Mouse (Mus musculus): Measurements from ENCODE around the gene Dtx3l. TPM values are rescaled to one million over a fixed set of nuclear protein-coding genes. Genes with fewer than 3 reads are reported as not detected.
"Not testable (repeated sequence)": the region's sequence is repeated elsewhere in the genome, so short reads cannot be mapped to it uniquely, and the experiment has no call there.

Gene Dtx3l
- polyA plus RNA-seq (2012; ENCODE audit: insufficient read depth, insufficient read length, low replicate concordance, missing spikeins), result not detected in 2 replicates

DNA sequence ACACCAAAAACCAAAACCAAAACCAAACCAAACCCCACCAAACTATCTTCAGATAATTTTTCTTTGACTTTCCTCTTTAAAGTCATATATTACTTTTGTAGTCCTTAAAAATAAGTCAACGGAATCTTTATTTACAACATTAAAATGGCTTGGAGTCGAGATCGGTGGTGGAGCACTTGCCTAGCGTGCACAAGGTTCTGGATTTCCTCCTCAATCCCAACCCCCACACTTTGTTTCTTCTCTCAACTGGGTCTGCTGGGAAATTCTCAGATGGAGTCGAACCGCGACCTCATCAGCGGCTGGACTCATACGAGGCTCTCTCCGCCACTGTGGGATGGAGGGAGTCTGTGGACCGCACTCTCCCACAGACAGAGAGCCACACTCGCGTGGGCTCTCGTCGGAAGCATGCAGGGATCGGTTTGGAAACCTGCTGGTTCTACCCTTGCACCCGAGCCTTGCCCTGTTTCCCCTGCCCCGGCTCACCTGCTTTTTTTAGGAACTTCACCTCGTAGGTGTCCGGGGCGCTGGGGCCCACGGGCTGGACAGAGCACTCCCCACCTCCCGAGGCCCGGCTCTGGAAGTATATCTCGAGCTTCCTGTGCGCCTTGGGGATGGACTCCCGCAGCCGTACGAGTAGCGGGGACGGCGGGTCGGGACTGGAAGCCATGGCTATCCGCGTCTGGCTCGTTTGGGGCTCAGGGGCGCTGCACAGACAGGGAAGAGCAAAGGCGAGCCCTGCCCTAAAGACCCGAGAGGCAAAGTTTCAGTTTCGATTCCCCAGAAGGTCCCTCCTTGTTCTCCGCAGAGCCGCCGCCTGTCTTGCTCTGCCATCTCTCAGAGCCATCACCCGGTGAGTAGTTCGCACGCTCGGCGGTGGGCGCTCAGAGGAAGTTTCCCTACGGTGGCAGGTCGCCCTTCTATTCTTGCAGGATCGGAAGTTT, at the start of gene Dtx3l, which contains the start of gene Parp9:
Dtx3l (minus strand) TSS at position 941 of the 941 bp plus-strand sequence.
Parp9 (plus strand) TSS at position 260 of the 941 bp plus-strand sequence.
- H3K4me1 ChIP-seq (ENCODE audit: control insufficient read depth, insufficient read depth, low read length), result no peaks in the 10 kb centered on the region
- TF ChIP-seq POLR2A (IDR thresholded peaks at IDR 0.05; ENCODE audit: insufficient read depth, low read depth, low read length) (0 out of 2 replicates have a peak, but pooled peaks have one; percentile 8), CTCF (IDR thresholded peaks at IDR 0.05; ENCODE audit: insufficient read depth, low read depth, low read length) (peak; percentile 21; the same call in 1 of the 2 replicates)
- 2% methylated on average over 52 of the region's 52 CpGs for WGBS
- peak within 1 kb of the TSS; percentile 66 for H3K4me3 ChIP-seq (ENCODE audit: insufficient read depth, low read depth, low read length)
- H3K27ac ChIP-seq (ENCODE audit: insufficient read depth, low read depth, low read length), result no peak within 1 kb of the TSS

DNA sequence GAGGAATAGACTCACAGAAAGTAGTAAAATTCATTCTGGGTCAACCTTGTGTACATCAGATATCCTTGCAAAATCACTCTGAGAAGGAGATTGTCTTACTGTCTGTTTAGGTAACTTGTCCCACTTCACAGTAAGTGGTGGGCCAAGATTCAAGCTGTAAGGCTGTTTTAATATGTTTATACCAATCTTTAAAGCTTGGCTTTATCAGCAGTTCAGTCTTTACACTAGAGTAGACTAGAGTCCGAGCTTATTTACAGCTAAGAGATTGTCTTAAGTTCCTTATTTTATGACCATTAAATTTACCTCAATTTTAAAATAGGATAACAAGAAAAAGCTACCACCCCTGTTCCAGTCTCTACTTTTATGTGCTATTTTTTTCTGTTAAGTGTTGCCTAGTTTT, 49.0 kb upstream of the Dtx3l start:
- no peak for TF ChIP-seq CTCF (IDR thresholded peaks at IDR 0.05; ENCODE audit: insufficient read depth, low read depth, low read length)
- TF ChIP-seq POLR2A (IDR thresholded peaks at IDR 0.05; ENCODE audit: insufficient read depth, low read depth, low read length), result no peak
- H3K4me3 ChIP-seq (ENCODE audit: insufficient read depth, low read depth, low read length), result no peak overlapping the region
- peaks cover 4% of the 10 kb centered on the region; the same call in 1 of the 2 replicates for H3K4me1 ChIP-seq (ENCODE audit: control insufficient read depth, insufficient read depth, low read length)
- 60% methylated on average over 1 of the region's 1 CpGs for WGBS
- H3K27ac ChIP-seq (ENCODE audit: insufficient read depth, low read depth, low read length), result no peak overlapping the region

DNA sequence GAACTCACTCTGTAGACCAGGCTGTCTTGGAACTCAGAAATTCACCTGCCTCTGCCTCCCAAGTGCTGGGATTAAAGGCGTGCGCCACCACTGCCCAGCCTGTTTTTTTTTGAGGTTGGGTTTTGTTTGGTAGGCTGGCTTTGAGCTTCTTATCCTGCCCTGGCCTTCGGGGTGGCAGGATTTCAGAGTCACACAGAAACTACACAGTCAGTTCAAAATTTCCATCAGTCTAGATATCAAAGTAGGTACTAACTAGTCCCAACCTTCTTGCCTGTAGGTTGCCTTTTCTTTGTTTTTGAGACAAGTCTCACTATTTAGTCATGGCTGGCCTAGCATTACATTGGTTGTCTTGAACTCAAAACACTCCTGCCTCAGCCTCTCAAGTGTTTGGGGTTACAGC, 45.5 kb upstream of the Dtx3l start:
- H3K27ac ChIP-seq (ENCODE audit: insufficient read depth, low read depth, low read length), result no peak overlapping the region
- TF ChIP-seq POLR2A (IDR thresholded peaks at IDR 0.05; ENCODE audit: insufficient read depth, low read depth, low read length), result no peak
- TF ChIP-seq CTCF (IDR thresholded peaks at IDR 0.05; ENCODE audit: insufficient read depth, low read depth, low read length), result no peak
- WGBS, result 31% methylated on average over 3 of the region's 3 CpGs
- no peak overlapping the region for H3K4me3 ChIP-seq (ENCODE audit: insufficient read depth, low read depth, low read length)
- H3K4me1 ChIP-seq (ENCODE audit: control insufficient read depth, insufficient read depth, low read length), result peaks cover 5% of the 10 kb centered on the region; the same call in 1 of the 2 replicates

DNA sequence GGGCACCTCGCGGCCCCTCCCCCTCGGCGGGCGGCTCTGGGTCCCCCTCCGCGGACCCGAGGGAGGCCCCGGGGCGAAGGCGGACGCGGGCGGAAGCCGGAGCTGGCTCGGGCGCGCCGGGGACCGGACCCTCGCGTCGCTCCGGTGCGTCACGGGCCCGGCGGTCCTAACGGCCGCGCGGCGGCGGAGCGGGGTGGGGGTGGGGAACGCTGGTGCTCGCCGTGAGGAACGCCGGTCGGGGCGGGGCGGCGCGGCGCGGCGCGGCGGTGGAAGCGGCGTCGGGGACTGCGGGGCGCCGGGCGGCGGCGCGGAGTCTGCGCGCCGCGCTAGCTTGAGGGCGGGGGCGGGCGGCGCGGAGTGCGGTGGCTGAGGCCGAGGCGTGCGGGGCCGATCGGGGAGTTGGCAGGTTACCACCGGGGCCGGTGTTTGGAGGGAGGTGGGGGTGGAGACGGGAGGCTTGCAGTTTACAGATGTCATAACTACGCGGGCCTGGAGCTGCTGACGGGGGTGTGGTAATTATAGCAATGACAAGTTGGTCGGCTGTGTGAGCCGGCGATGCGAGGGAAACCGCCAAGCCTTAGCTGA, 44.7 kb upstream of the Dtx3l start:
- H3K27ac ChIP-seq (ENCODE audit: insufficient read depth, low read depth, low read length), result peak overlapping the region; percentile 88
- WGBS, result 1% methylated on average over 85 of the region's 86 CpGs
- no peak for TF ChIP-seq POLR2A (IDR thresholded peaks at IDR 0.05; ENCODE audit: insufficient read depth, low read depth, low read length)
- H3K4me1 ChIP-seq (ENCODE audit: control insufficient read depth, insufficient read depth, low read length), result peaks cover 5% of the 10 kb centered on the region; the same call in 1 of the 2 replicates
- H3K4me3 ChIP-seq (ENCODE audit: insufficient read depth, low read depth, low read length), result peak overlapping the region; percentile 97

DNA sequence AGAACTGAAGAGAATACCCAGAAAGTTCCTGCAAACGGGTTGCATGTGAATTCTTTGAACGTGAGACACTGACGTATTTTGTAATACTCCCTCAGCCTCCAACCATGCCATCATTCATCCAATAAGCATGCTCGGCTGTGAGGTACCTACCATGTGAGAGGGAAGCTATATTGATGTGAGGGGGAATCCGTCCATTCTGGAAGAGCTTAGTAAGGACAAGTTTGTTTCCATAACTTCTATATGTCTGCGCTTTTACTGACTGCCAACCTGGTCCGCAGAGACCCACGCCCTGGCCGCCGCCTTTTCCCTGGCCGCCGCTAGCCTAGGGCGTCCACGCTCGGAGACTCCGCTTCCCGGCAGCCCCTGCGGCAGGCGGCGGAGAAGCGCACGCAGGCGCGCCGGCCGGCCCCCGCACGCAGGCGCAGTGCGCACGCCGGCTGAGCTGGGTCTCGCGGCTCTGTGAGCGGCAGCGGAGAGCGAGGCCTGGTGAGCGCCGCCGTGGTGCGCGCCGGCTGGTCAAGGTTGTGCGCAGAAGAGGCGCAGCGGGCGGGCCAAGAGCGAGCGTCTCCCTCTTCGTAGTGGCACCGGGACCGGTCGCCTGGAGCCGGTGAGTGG, 44.1 kb upstream of the Dtx3l start:
- peaks cover 5% of the 10 kb centered on the region; the same call in 1 of the 2 replicates for H3K4me1 ChIP-seq (ENCODE audit: control insufficient read depth, insufficient read depth, low read length)
- H3K27ac ChIP-seq (ENCODE audit: insufficient read depth, low read depth, low read length), result peak overlapping the region; percentile 88
- TF ChIP-seq CTCF (IDR thresholded peaks at IDR 0.05; ENCODE audit: insufficient read depth, low read depth, low read length), result no peak
- peak; percentile 98 for TF ChIP-seq POLR2A (IDR thresholded peaks at IDR 0.05; ENCODE audit: insufficient read depth, low read depth, low read length)
- WGBS, result under 1% methylated on average over 54 of the region's 54 CpGs
- H3K4me3 ChIP-seq (ENCODE audit: insufficient read depth, low read depth, low read length), result peak overlapping the region; percentile 97

DNA sequence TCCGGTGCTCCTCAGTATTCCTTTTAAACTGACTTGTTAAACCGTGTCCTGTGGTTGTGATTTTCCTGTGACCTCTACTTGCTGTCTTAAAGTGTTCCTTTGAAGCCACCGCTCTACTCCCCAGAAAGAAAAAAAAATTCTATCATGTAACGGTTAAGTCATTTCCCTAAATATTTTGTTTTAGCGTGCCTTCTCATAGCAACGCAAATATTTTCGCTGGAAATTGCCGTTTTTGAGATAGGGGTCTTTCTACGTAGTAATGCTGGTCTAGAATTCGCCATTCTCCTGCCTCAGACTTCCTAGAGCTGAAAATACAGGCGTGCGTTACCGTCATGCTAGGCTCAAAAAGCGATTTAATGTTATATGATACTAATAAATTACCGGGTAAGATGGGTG, 43.6 kb upstream of the Dtx3l start:
- WGBS, result 2% methylated on average over 15 of the region's 15 CpGs

DNA sequence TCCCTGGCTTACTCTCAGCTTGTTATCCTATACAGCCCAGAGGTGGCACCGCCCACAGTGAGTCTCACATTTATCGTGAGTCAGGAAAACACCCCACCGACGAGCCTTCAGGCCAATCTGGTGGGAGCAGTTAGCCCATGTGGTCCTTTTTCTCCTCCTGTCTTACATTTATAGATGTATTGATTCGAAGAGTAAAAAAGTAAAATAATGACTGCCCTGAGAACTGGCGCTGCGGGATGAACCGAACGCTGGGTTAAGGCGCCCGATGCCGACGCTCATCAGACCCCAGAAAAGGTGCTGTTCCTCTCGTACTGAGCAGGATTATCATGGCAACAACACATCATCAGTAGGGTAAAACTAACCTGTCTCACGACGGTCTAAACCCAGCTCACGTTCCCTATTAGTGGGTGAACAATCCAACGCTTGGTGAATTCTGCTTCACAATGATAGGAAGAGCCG, 42.4 kb upstream of the Dtx3l start:
- Histone ChIP-seq H3K4me3 (ENCODE audit: insufficient read depth, low read depth, low read length) (no peak overlapping the region), H3K27ac (ENCODE audit: insufficient read depth, low read depth, low read length) (no peak overlapping the region), H3K4me1 (ENCODE audit: control insufficient read depth, insufficient read depth, low read length) (0 out of 2 replicates have a peak, but pooled peaks cover 2% of the 10 kb centered on the region)
- TF ChIP-seq POLR2A (IDR thresholded peaks at IDR 0.05; ENCODE audit: insufficient read depth, low read depth, low read length) (no peak), CTCF (IDR thresholded peaks at IDR 0.05; ENCODE audit: insufficient read depth, low read depth, low read length) (no peak)
- WGBS, result 62% methylated on average over 19 of the region's 19 CpGs

More for the DNA sequence above, 43.6 kb upstream of the Dtx3l start:
- H3K4me1 ChIP-seq (ENCODE audit: control insufficient read depth, insufficient read depth, low read length), result peaks cover 5% of the 10 kb centered on the region; the same call in 1 of the 2 replicates
- no peak for TF ChIP-seq POLR2A (IDR thresholded peaks at IDR 0.05; ENCODE audit: insufficient read depth, low read depth, low read length)
- no peak for TF ChIP-seq CTCF (IDR thresholded peaks at IDR 0.05; ENCODE audit: insufficient read depth, low read depth, low read length)
- H3K4me3 ChIP-seq (ENCODE audit: insufficient read depth, low read depth, low read length), result peak overlapping the region; percentile 22; the same call in 1 of the 2 replicates
- peak overlapping the region; percentile 74 for H3K27ac ChIP-seq (ENCODE audit: insufficient read depth, low read depth, low read length)

DNA sequence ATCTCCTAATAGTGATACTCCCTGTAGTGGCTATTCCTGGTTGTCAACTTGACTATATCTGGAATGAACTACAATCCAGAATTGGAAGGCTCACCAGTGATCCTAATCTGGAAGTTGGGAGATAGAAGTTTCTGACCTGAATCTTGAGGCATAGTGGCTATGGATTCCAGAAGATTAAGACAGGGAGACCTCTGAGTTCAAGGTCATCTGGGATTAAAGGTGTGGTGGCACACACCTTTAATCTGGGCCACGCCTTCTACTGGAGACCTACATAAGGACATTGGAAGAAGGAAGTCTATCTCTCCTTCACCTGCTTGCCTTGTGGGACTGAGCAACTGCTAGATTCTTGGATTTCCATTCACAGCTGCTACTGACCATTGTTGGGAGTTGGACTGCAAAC, 39.5 kb upstream of the Dtx3l start, which contains the start of gene Kpna1:
Kpna1 (plus strand) TSS at position 301 of the 400 bp plus-strand sequence.
- H3K4me3 ChIP-seq (ENCODE audit: insufficient read depth, low read depth, low read length); H3K27ac ChIP-seq (ENCODE audit: insufficient read depth, low read depth, low read length); H3K4me1 ChIP-seq (ENCODE audit: control insufficient read depth, insufficient read depth, low read length): not testable (repeated sequence)
- 100% methylated on average over 1 of the region's 1 CpGs for WGBS
